Mouse (Mus musculus) midbrain, embryonic 14.5 days (tissue): ENCODE measurements around the gene Avil. TPM values are rescaled to one million over a fixed set of nuclear protein-coding genes. Genes with fewer than 3 reads are reported as not detected.

Source experiments
- ATAC-seq: fragments of 200-750 bp; cut with Nextera tagmentation; 2 replicates; pipeline ENCODE4 v1.8.0; 2017; ENCODE audit warnings: moderate number of reproducible peaks, moderate library complexity; ENCODE audit not compliant: low FRiP score, low TSS enrichment
- DNase-seq: peaks from one replicate; pipeline ENCODE4 v3.0.0-alpha.2; 2015
- H3K27ac ChIP-seq: fragments of 300-500 bp; sonication (generic); replicated peaks from 2 replicates; pipeline ENCODE4 v1.5.1; 2014; ENCODE audit warnings: mild to moderate bottlenecking, low read depth, low read length, moderate library complexity
- H3K27me3 ChIP-seq: fragments of 300-500 bp; sonication (generic); 2 replicates; pipeline ENCODE4 v1.6.1; 2014; ENCODE audit warnings: low read length, control low read depth, mixed read lengths; ENCODE audit not compliant: control insufficient read depth, insufficient read depth
- H3K36me3 ChIP-seq: fragments of 300-500 bp; sonication (generic); 2 replicates; pipeline ENCODE4 v1.6.1; 2014; ENCODE audit warnings: low read length, control low read depth; ENCODE audit not compliant: control insufficient read depth, insufficient read depth
- H3K4me1 ChIP-seq: fragments of 300-500 bp; sonication (generic); 2 replicates; pipeline ENCODE4 v1.6.1; 2014; ENCODE audit warnings: mild to moderate bottlenecking, antibody characterized with exemption, low read length, control low read depth; ENCODE audit not compliant: control insufficient read depth, insufficient read depth
- H3K4me2 ChIP-seq: fragments of 300-500 bp; sonication (generic); 2 replicates; pipeline ENCODE4 v1.6.1; 2014; ENCODE audit warnings: mild to moderate bottlenecking, low read length, moderate library complexity
- H3K4me3 ChIP-seq: fragments of 300-500 bp; sonication (generic); replicated peaks from 2 replicates; pipeline ENCODE4 v1.5.1; 2014; ENCODE audit warnings: low read depth, low read length
- H3K9ac ChIP-seq: fragments of 300-500 bp; sonication (generic); replicated peaks from 2 replicates; pipeline ENCODE4 v1.6.1; 2014; ENCODE audit warnings: mild to moderate bottlenecking, low read length, moderate library complexity
- H3K9me3 ChIP-seq: fragments of 300-500 bp; sonication (generic); 2 replicates; pipeline ENCODE4 v1.6.1; 2016; ENCODE audit warnings: low read length, control low read depth, mixed read lengths; ENCODE audit not compliant: control insufficient read depth
- WGBS: fragments of 180-500 bp; shearing (Covaris S2); extraction: QIAGEN DNeasy Blood & Tissue Kit; methylation state at CpG from one replicate; pipeline ENCODE4 v1.1.7; 2014; 5-methylcytosine and 5-hydroxymethylcytosine counted together
- polyA plus RNA-seq: library from polyadenylated mRNA; unstranded; fragments of >200 nt; fragmentation: Nextera tagmentation; extraction: Ambion mirVana; gene quantifications from 2 replicates; pipeline ENCODE4 v1.2.1, GENCODE M21; 2014

Avil gene
- polyA plus RNA-seq, 1 experiment from 2014 or later = 2.1 TPM

DNA sequence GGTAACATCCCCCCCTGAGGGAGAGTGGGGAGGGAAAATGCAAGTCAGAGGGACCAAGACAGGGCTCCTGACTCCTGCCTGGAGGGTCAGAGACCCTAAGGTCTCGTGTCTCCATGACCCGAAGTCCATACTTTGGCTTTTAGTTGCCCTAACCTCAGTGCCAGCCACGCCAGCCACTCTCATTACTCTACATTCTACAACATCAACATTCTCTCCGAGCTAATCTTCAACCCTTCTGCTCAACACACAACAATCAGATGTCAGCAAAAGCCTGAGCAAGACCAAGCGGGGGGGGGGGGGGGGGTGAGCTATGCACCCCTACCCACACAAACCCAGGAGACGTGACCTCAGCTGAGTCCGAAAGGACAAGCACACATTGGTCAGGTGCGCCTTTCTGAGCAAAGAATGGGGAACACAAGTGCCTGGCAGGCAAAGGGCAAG is 32.8 kb downstream of the Avil start:
- Histone ChIP-seq H3K27me3 (no peaks in the 10 kb centered on the region), H3K4me3 (no peak overlapping the region), H3K36me3 (peaks cover 9% of the 10 kb centered on the region), H3K9ac (no peak overlapping the region), H3K9me3 (no peaks in the 10 kb centered on the region), H3K4me1 (no peaks in the 10 kb centered on the region), H3K27ac (no peak overlapping the region), H3K4me2 (no peak overlapping the region)
- WGBS = 87% methylated on average over 8 of the region's 8 CpGs
- ATAC-seq (no peak), DNase-seq (no peak)

DNA sequence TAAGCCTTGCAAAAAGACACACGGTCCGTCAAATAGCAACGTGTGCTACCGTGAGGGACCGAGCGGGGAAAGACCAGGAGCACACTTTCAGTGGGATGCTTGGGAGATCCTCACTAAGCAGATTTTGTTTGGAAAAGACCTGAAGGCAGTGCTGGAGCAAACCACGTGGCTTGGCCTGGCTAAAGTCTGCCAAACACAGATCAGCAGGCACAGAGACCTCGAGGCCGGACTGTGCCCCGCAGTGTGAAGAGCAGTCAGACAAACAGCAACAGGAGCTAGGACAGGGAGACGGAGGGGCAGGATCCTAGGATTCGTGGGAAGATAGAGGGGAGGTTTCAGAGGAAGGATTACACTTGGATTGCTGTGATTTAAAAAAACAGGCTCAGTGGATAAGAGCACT is 35.8 kb downstream of the Avil start:
- no peaks in the 10 kb centered on the region; the same call in 1 of the 2 replicates for H3K27me3 ChIP-seq
- no peak overlapping the region for H3K9ac ChIP-seq
- no peaks in the 10 kb centered on the region for H3K9me3 ChIP-seq
- H3K4me3 ChIP-seq = no peak overlapping the region
- H3K36me3 ChIP-seq = no peaks in the 10 kb centered on the region
- WGBS = 85% methylated on average over 12 of the region's 12 CpGs
- no peak for ATAC-seq
- H3K4me2 ChIP-seq = no peak overlapping the region
- no peak for DNase-seq
- H3K27ac ChIP-seq = no peak overlapping the region
- 0 out of 2 replicates have a peak, but pooled peaks cover 3% of the 10 kb centered on the region for H3K4me1 ChIP-seq

DNA sequence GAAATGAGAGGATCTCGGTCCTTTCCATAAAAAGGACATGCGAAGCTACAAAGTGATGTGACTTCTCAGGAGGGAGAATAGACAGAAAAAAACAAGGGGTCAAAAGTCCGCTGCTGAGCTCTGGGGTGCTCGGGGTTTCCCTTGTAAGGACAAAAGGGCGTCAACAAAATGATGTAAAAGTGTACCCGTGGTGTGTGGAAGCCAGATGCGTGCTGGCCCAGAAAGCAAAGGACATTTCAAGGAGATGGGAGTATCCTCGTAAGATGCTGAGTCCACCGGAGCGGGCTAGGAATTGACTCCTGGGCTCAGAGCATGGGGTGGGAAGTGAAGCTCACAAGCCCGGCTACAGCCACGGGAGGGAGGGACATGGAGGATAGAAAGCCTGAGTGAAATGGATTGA is 37.1 kb downstream of the Avil start:
- Histone ChIP-seq H3K4me2 (no peak overlapping the region), H3K27ac (no peak overlapping the region), H3K36me3 (no peaks in the 10 kb centered on the region), H3K4me1 (peaks cover 3% of the 10 kb centered on the region; the same call in 1 of the 2 replicates), H3K27me3 (no peaks in the 10 kb centered on the region; the same call in 1 of the 2 replicates), H3K4me3 (no peak overlapping the region), H3K9ac (no peak overlapping the region), H3K9me3 (no peaks in the 10 kb centered on the region)
- no peak for ATAC-seq
- no peak for DNase-seq
- WGBS = 72% methylated on average over 12 of the region's 12 CpGs

DNA sequence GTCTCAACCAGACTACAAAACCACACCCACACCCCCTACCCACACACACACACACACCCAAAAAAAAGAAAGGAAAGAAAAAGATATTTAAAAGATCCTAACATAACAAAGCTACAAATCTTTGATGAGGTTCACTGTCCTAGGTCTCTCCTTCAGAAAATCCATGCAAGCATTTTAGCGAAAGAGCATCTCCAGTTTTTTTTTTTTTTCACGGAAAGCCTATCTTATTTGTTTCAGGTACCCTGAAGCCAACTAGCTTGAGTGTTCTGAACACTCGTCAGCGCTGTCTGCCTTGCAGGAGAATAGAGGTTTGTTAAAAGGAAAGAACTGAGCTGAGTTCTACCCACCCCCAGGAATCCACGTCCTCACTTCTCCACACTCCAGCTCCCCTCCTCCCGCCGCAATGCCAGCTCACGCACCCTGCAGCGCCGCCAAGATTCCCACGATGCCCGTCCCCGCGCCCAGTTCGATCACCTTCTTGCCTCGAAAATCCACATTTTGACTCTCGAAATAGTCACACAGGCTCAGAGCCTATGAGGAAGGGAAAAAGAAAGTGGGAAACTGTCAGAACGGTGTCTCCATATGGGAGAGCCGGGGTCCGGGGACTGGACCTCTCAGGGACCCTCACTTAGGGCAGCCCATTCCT is 40.2 kb downstream of the Avil start:
- 1% methylated on average over 20 of the region's 20 CpGs for WGBS
- peaks cover 3% of the 10 kb centered on the region; the same call in 1 of the 2 replicates for H3K4me1 ChIP-seq
- ATAC-seq = peak; percentile 19; the same call in 1 of the 2 replicates
- H3K27ac ChIP-seq = no peak overlapping the region
- no peaks in the 10 kb centered on the region for H3K36me3 ChIP-seq
- no peaks in the 10 kb centered on the region; the same call in 1 of the 2 replicates for H3K27me3 ChIP-seq
- peak overlapping the region; percentile 65 for H3K4me3 ChIP-seq
- peak overlapping the region; percentile 64 for H3K9ac ChIP-seq
- peak; percentile 42 for DNase-seq
- H3K4me2 ChIP-seq = peak overlapping the region; percentile 77
- no peaks in the 10 kb centered on the region for H3K9me3 ChIP-seq

DNA sequence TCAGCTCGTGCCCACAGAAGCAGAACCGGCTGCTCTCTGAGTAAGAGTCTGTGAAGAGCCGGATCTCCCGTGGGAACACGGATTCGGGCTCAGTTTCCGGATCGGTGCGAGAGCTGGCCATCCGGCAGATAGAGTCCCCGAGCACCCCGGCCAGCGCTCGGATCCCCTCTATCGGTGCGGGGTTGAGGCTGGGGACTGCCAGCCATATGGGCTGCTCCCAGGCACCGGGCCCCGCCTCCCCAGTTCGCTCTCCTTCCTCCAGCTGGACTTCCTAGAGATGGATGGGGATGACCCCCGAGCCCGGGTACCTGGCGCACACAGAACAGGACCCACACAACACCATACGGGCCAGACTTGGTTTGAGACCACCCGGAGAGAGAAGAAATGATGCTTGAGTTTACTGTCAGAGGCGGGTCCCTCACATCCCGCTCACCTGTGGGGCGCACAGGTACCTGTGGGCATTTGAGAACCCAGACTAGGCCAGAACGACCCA is 40.8 kb downstream of the Avil start, which contains the start of the genes Mettl1 and Eef1akmt3:
Mettl1 (plus strand) TSS at position 141 of the 493 bp plus-strand sequence.
Eef1akmt3 (minus strand) TSS at position 240 of the 493 bp plus-strand sequence.
- under 1% methylated on average over 28 of the region's 28 CpGs for WGBS
- 0 out of 2 replicates have a peak within 1 kb of the TSS, but pooled peaks have one; percentile 26 for H3K27ac ChIP-seq
- peak; percentile 74 for ATAC-seq
- no peaks in the 10 kb centered on the region for H3K36me3 ChIP-seq
- H3K4me2 ChIP-seq = peak within 1 kb of the TSS; percentile 77
- no peaks in the 10 kb centered on the region; the same call in 1 of the 2 replicates for H3K27me3 ChIP-seq
- peak within 1 kb of the TSS; percentile 65 for H3K4me3 ChIP-seq
- peak; percentile 60 for DNase-seq
- H3K9ac ChIP-seq = peak within 1 kb of the TSS; percentile 64
- H3K9me3 ChIP-seq = no peaks in the 10 kb centered on the region
- H3K4me1 ChIP-seq = peaks cover 3% of the 10 kb centered on the region; the same call in 1 of the 2 replicates

DNA sequence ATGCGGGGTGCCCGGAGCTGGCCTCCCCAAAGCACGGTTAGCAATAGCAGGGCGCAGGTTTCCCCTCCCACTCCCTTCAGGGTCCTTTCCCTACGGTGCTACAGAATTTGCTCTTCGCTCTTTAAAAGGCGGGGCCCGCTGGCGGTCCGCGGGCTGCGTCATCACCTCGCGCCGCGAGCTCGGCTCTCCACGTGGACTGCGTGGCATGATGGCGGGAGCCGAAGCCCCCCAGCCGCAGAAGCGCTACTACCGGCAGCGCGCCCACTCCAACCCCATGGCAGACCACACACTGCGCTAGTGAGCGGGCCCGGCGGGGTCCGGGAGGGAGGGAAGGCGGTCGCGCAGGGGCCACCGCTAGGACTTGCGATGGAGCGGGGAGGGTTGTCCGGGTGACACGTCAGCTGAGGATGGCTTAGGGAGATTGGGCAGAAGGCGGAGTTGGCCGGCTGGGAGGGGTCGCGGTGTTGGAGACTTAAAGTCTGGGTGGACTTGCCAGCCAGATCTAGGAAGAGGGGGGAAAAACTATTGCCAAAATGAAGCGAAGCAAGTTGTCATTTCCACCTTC is 41.3 kb downstream of the Avil start:
- Histone ChIP-seq H3K36me3 (no peaks in the 10 kb centered on the region), H3K9ac (peak overlapping the region; percentile 64), H3K27me3 (no peaks in the 10 kb centered on the region; the same call in 1 of the 2 replicates), H3K4me2 (peak overlapping the region; percentile 77), H3K4me3 (peak overlapping the region; percentile 65), H3K27ac (0 out of 2 replicates have a peak overlapping the region, but pooled peaks have one; percentile 26), H3K9me3 (no peaks in the 10 kb centered on the region), H3K4me1 (peaks cover 3% of the 10 kb centered on the region; the same call in 1 of the 2 replicates)
- DNase-seq (peak; percentile 97), ATAC-seq (peak; percentile 86)
- under 1% methylated on average over 44 of the region's 44 CpGs for WGBS

GRCm38 (mm10) chr10:127042468-127043115 is 42.1 kb downstream of the Avil start:
- Histone ChIP-seq H3K27me3 (peaks cover 1% of the 10 kb centered on the region), H3K4me2 (peak overlapping the region; percentile 77), H3K4me3 (peak overlapping the region; percentile 65), H3K4me1 (peaks cover 3% of the 10 kb centered on the region; the same call in 1 of the 2 replicates), H3K9ac (peak overlapping the region; percentile 24; the same call in 1 of the 2 replicates), H3K9me3 (no peaks in the 10 kb centered on the region), H3K36me3 (no peaks in the 10 kb centered on the region), H3K27ac (no peak overlapping the region)
- WGBS = 18% methylated on average over 5 of the region's 5 CpGs
- ATAC-seq (no peak), DNase-seq (no peak)

GRCm38 (mm10) chr10:127043187-127043586 is 42.7 kb downstream of the Avil start:
- Histone ChIP-seq H3K4me3 (no peak overlapping the region), H3K27me3 (peaks cover 7% of the 10 kb centered on the region), H3K27ac (no peak overlapping the region), H3K4me1 (peaks cover 3% of the 10 kb centered on the region; the same call in 1 of the 2 replicates), H3K4me2 (no peak overlapping the region), H3K9ac (no peak overlapping the region), H3K9me3 (no peaks in the 10 kb centered on the region), H3K36me3 (no peaks in the 10 kb centered on the region)
- 41% methylated on average over 6 of the region's 6 CpGs for WGBS
- DNase-seq = no peak
- ATAC-seq = no peak
